Mouse (Mus musculus) lung, adult 2 months (tissue): ENCODE data around the gene Lrrc8c. TPM values are rescaled to one million over a fixed set of nuclear protein-coding genes. Genes with fewer than 3 reads are reported as not detected.

Experiments used
- DNase-seq: peaks from one replicate; pipeline ENCODE4 v3.0.0; 2022
- H3K4me1 ChIP-seq: fragments of 200-500 bp; 2 replicates; pipeline ENCODE4 v1.6.1; 2011; ENCODE audit warnings: low read length; ENCODE audit not compliant: control insufficient read depth, insufficient read depth
- H3K4me3 ChIP-seq: fragments of 200-500 bp; replicated peaks from 2 replicates; pipeline ENCODE3; 2011; ENCODE audit warnings: low read depth, mild to moderate bottlenecking, control low read depth, low read length; ENCODE audit errors: extremely low read depth
- CTCF ChIP-seq: fragments of 200-500 bp; IDR thresholded peaks from 2 replicates; pipeline ENCODE4 v1.5.1; 2011; ENCODE audit warnings: mild to moderate bottlenecking, low read length, control low read depth; ENCODE audit not compliant: insufficient read depth
- POLR2A ChIP-seq: fragments of 200-500 bp; IDR thresholded peaks from 2 replicates; pipeline ENCODE4 v1.6.1; 2011; ENCODE audit warnings: low read depth, mild to moderate bottlenecking, control low read depth, low read length, borderline replicate concordance; ENCODE audit errors: extremely low read depth
- WGBS: fragments of 180-500 bp; shearing (Covaris S2); methylation state at CpG from one replicate; pipeline ENCODE4 v1.1.7; 2018; 5-methylcytosine and 5-hydroxymethylcytosine counted together
- polyA plus RNA-seq: library from polyadenylated mRNA; depleted of rRNA; stranded (reverse); fragments of >200 nt; gene quantifications from 2 replicates; pipeline ENCODE4 v1.2.3, GENCODE M21; 2012

Gene Lrrc8c
- polyA plus RNA-seq, 1 experiment: 51.6 TPM

DNA sequence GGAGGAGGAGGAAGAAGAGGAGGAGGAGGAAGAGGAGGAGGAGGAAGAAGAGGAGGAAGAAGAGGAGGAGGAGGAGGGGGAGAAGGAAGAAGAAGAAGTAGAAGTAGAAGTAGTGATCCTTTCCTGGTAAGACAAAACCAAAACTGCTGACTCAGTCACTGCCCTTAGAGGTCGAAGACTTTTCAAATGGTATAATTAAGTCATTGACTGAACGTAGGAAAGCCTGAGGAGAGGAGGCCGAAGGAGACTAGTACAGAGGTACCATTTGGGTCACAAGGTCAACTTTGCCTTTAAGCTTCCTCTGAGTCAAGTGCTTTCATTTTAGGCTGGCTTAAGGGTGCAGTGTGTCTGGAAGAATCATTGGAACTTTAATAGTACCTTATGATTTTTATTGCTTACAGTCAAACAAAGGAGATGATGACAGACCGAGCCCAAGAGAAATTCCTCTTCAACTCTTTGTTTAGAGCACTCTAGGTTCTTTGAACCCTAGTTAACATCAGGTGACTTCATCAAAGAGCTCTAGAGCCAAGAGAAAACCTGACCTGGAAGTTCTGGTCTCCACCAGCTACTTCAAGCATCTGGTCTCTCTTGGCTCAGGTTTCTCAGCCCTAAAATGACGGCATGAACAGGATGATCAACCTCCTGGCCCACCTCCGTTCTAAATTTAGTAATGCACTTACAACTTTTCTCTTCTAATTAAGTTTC, 49.0 kb downstream of the Lrrc8c start:
- 52% methylated on average over 6 of the region's 6 CpGs for WGBS
- TF ChIP-seq CTCF (no peak), POLR2A (no peak)
- Histone ChIP-seq H3K4me1 (peaks cover 3% of the 10 kb centered on the region), H3K4me3 (no peak overlapping the region)
- no peak for DNase-seq

GRCm38 (mm10) chr5:105569168-105569567, 50.0 kb downstream of the Lrrc8c start:
- TF ChIP-seq CTCF (no peak), POLR2A (no peak)
- no peak for DNase-seq
- Histone ChIP-seq H3K4me1 (peaks cover 3% of the 10 kb centered on the region), H3K4me3 (no peak overlapping the region)
- WGBS: 72% methylated on average over 2 of the region's 2 CpGs

DNA sequence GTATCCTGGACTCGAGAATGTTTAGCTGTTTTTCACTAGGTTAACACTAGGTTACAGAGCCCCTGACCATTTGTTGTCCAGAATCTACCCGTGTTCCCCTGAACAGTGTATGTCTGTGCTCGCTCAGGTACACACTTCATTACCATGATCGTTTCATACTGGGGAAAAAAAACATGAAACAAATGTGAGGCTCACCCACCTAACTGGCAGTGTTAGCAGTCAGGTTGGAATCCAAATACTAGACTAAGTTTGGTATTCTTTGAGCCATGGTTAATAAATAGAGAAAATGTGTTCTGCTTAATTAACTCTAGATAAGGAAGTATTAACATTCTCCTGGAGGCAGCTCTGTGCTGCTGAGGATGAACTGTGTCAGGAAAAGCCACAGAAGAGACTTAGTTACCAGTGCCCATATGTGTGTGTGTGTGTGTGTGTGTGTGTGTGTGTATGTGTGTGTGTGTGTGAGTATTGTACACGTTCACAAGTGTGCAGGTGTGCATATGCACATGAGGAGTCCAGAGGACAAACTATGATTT, 53.0 kb downstream of the Lrrc8c start:
- Histone ChIP-seq H3K4me1 (peaks cover 3% of the 10 kb centered on the region), H3K4me3 (no peak overlapping the region)
- no peak for DNase-seq
- TF ChIP-seq CTCF: no peak
- no peak for TF ChIP-seq POLR2A
- 70% methylated on average over 5 of the region's 5 CpGs for WGBS

GRCm38 (mm10) chr5:105572876-105573275, 53.7 kb downstream of the Lrrc8c start:
- H3K4me1 ChIP-seq: peaks cover 3% of the 10 kb centered on the region
- H3K4me3 ChIP-seq: no peak overlapping the region
- TF ChIP-seq CTCF (no peak), POLR2A (no peak)
- no peak for DNase-seq
- 65% methylated on average over 7 of the region's 7 CpGs for WGBS

GRCm38 (mm10) chr5:105574835-105575234, 55.6 kb downstream of the Lrrc8c start:
- no peak overlapping the region for H3K4me3 ChIP-seq

GRCm38 (mm10) chr5:105575839-105576238, 56.7 kb downstream of the Lrrc8c start:
- 83% methylated on average over 6 of the region's 6 CpGs for WGBS
- TF ChIP-seq POLR2A: no peak
- no peak for TF ChIP-seq CTCF
- Histone ChIP-seq H3K4me3 (no peak overlapping the region), H3K4me1 (no peaks in the 10 kb centered on the region; the same call in 1 of the 2 replicates)
- no peak for DNase-seq

More at GRCm38 (mm10) chr5:105574835-105575234, 55.6 kb downstream of the Lrrc8c start:
- no peak for DNase-seq
- no peaks in the 10 kb centered on the region; the same call in 1 of the 2 replicates for H3K4me1 ChIP-seq
- 80% methylated on average over 5 of the region's 5 CpGs for WGBS
- no peak for TF ChIP-seq POLR2A

GRCm38 (mm10) chr5:105580909-105581308, 61.7 kb downstream of the Lrrc8c start:
- Histone ChIP-seq H3K4me3 (no peak overlapping the region), H3K4me1 (peaks cover 7% of the 10 kb centered on the region)
- no peak for DNase-seq
- TF ChIP-seq CTCF: no peak
- no peak for TF ChIP-seq POLR2A
- WGBS: 57% methylated on average over 10 of the region's 10 CpGs

- DNase-seq: no peak
- WGBS: 44% methylated on average over 4 of the region's 4 CpGs
- TF ChIP-seq POLR2A (no peak), CTCF (no peak)
- H3K4me3 ChIP-seq: no peak overlapping the region
- peaks cover 17% of the 10 kb centered on the region for H3K4me1 ChIP-seq
Observed at GRCm38 (mm10) chr5:105585929-105586328, 66.7 kb downstream of the Lrrc8c start.

DNA sequence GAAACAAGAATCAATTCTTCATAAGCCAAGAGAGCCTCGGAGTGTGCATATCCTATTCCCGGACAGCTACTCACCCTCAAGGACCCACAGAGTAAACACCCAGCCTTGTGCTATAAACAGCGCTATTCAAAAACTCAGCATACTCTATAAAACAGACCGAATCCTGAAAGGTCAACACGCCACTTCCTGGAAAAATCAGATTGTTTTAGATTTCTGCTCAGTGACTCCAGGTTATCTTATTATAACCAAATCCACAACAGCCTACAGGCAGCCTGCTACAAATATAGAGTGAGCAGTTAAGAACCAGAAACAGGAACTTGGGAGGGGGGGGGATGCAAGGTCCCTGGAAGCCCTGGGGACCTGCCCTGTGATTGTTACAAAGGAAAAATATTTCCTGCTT, 67.5 kb downstream of the Lrrc8c start:
- H3K4me3 ChIP-seq: no peak overlapping the region
- DNase-seq: peak; percentile 39
- WGBS: 20% methylated on average over 5 of the region's 5 CpGs
- no peak for TF ChIP-seq CTCF
- TF ChIP-seq POLR2A: no peak
- peaks cover 17% of the 10 kb centered on the region for H3K4me1 ChIP-seq

- DNase-seq: no peak
- TF ChIP-seq POLR2A: no peak
- no peak for TF ChIP-seq CTCF
- no peak overlapping the region for H3K4me3 ChIP-seq
- peaks cover 17% of the 10 kb centered on the region for H3K4me1 ChIP-seq
- WGBS: 69% methylated on average over 6 of the region's 6 CpGs
Observed at GRCm38 (mm10) chr5:105587471-105587870, 68.3 kb downstream of the Lrrc8c start.

DNA sequence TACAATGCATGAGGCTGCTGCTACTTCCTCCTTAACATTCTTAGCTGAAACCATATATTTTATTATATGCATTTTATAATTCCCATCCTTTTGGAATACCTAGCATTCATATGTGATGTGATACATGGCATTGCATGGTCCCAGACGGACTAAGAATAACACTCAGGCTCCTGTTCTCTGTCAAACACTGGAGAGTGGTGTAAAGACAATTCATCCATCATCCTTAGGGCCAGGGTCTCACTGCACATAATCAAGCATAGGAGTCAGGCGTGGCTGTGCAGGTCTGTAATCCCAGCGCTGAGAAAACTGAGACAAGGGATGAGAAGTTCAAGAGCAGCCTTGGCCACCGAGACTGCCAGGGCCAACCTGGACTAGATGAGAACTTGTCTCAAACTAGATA, 69.5 kb downstream of the Lrrc8c start:
- TF ChIP-seq CTCF (no peak), POLR2A (no peak)
- WGBS: 75% methylated on average over 4 of the region's 4 CpGs
- Histone ChIP-seq H3K4me3 (no peak overlapping the region), H3K4me1 (peaks cover 17% of the 10 kb centered on the region)
- no peak for DNase-seq
